In genomic region chr2:102658661-102659520, GRCm38 (mm10) we compare ENCODE assay signal across 9 mouse cellular contexts. TPM values are rescaled to one million over a fixed set of nuclear protein-coding genes. Genes with fewer than 3 reads are reported as not detected.
DNase-seq lines count a peak whose midpoint lies in the region; ATAC-seq and TF ChIP-seq lines count a peak whose summit lies in the region.
"Had no signal": no experiment of that assay in that cellular context is flagged by ENCODE, and none has a peak within 500 bp of the region (broad histone marks: within the 10 kb centered on the region; RNA-seq: fewer than 3 reads in every experiment).

No protein-coding gene starts in this region.

- WGBS in kidney, postnatal 0 days: under 1% methylated on average over 78 of the region's 80 CpGs
- WGBS in liver, embryonic 12.5 days (ENCODE audit: insufficient replicate concordance): under 1% methylated on average over 80 of the region's 80 CpGs

- no peaks in the 10 kb centered on the region for H3K36me3 ChIP-seq in kidney, postnatal 0 days (ENCODE audit: insufficient read depth, low read length)
- no peaks in the 10 kb centered on the region for H3K36me3 ChIP-seq in liver, embryonic 12.5 days

- H3K9ac ChIP-seq in kidney, postnatal 0 days (ENCODE audit: low read depth, low read length): 0 out of 2 replicates have a peak overlapping the region, but pooled peaks have one; percentile 33
- no peak overlapping the region for H3K9ac ChIP-seq in liver, embryonic 12.5 days

- intact Hi-C loops in heart, postnatal 25 days (cut with DNase I): no loop called here

- TF ChIP-seq CTCF in kidney, postnatal 0 days (IDR thresholded peaks at IDR 0.05; ENCODE audit: low read depth): peak; percentile 42; the same call in 1 of the 2 replicates

- H3K9me3 ChIP-seq in kidney, postnatal 0 days (replicated peaks; ENCODE audit: low read length): no peaks in the 10 kb centered on the region
- no peaks in the 10 kb centered on the region for H3K9me3 ChIP-seq in liver, embryonic 12.5 days (replicated peaks)

- ATAC-seq in kidney, postnatal 0 days (replicated peaks; ENCODE audit: low FRiP score, low read depth): peak; percentile 74
- 0 out of 2 replicates have a peak, but pooled peaks have one; percentile 24 for ATAC-seq in liver, embryonic 12.5 days

- 0 out of 2 replicates have a peak, but pooled peaks cover 2% of the 10 kb centered on the region for H3K4me1 ChIP-seq in kidney, postnatal 0 days (replicated peaks; ENCODE audit: insufficient read depth, low read length)
- H3K4me1 ChIP-seq in liver, embryonic 12.5 days: 0 out of 2 replicates have a peak, but pooled peaks cover 6% of the 10 kb centered on the region

- H3K27me3 ChIP-seq in kidney, postnatal 0 days (ENCODE audit: insufficient read depth, low read length): peaks cover 27% of the 10 kb centered on the region
- peaks cover 76% of the 10 kb centered on the region for H3K27me3 ChIP-seq in liver, embryonic 12.5 days (replicated peaks)

- peak overlapping the region; percentile 97 for H3K4me2 ChIP-seq in kidney, postnatal 0 days (ENCODE audit: low read length)
- peak overlapping the region; percentile 72 for H3K4me2 ChIP-seq in liver, embryonic 12.5 days

- no peak overlapping the region for H3K27ac ChIP-seq in kidney, postnatal 0 days
- H3K27ac ChIP-seq in liver, embryonic 12.5 days: no peak overlapping the region

- peak; percentile 89 for DNase-seq in heart, adult 11 months
- DNase-seq in heart, postnatal 25 days (ENCODE audit: low spot score): no peak
- DNase-seq in cerebellum, postnatal 10 days: peak; percentile 82 to 85
- DNase-seq in frontal cortex, postnatal 25 days (ENCODE audit: low spot score in 2 of 2): peak; percentile 49 to 64
- DNase-seq in kidney, postnatal 0 days (ENCODE audit: low spot score): peak; percentile 74
- DNase-seq in ovary, adult 18-20 months (ENCODE audit: low spot score): peak; percentile 10
- DNase-seq in MN1 (ENCODE audit: low spot score): no peak

- H3K4me3 ChIP-seq in kidney, postnatal 0 days (replicated peaks; ENCODE audit: low read depth, low read length): peak overlapping the region; percentile 56
- peak overlapping the region; percentile 54 for H3K4me3 ChIP-seq in liver, embryonic 12.5 days

RNA-seq across cellular contexts. Expression of gene Slc1a2, which starts 0.4 kb away (rescaled TPM):
- total RNA-seq in heart, postnatal 25 days (2021): under 1 TPM; 0.05 to 0.06 TPM
- polyA plus RNA-seq in kidney, postnatal 0 days (2015; fragmentation: Nextera tagmentation; extraction: Ambion mirVana): 0.13 and 0.27 TPM in 2 replicates
- 0.44 and 0.47 TPM in 2 replicates for polyA plus RNA-seq in liver, embryonic 12.5 days (2016; fragmentation: Nextera tagmentation; extraction: Ambion mirVana)
- polyA plus RNA-seq: C2C12 had no signal

Comparison
In these comparisons a context has a peak if more than half of its experiments do, and no peak if none do; other contexts are left out.
1. DNase-seq: peak in heart, adult 11 months (single experiment), cerebellum, postnatal 10 days (2 of 2), frontal cortex, postnatal 25 days (2 of 2), kidney, postnatal 0 days (single experiment) and ovary, adult 18-20 months (single experiment); none in heart, postnatal 25 days (single experiment) and MN1 (single experiment).